Mouse (Mus musculus): Measurements from ENCODE around the gene Clk2. TPM values are rescaled to one million over a fixed set of nuclear protein-coding genes. Genes with fewer than 3 reads are reported as not detected.
A peak's percentile ranks its signal among the peaks of the same experiment; 100 is the strongest.

Clk2 gene
- polyA plus RNA-seq (2014; fragmentation: Nextera tagmentation; extraction: Ambion mirVana): 19.0 and 19.2 TPM in 2 replicates

DNA sequence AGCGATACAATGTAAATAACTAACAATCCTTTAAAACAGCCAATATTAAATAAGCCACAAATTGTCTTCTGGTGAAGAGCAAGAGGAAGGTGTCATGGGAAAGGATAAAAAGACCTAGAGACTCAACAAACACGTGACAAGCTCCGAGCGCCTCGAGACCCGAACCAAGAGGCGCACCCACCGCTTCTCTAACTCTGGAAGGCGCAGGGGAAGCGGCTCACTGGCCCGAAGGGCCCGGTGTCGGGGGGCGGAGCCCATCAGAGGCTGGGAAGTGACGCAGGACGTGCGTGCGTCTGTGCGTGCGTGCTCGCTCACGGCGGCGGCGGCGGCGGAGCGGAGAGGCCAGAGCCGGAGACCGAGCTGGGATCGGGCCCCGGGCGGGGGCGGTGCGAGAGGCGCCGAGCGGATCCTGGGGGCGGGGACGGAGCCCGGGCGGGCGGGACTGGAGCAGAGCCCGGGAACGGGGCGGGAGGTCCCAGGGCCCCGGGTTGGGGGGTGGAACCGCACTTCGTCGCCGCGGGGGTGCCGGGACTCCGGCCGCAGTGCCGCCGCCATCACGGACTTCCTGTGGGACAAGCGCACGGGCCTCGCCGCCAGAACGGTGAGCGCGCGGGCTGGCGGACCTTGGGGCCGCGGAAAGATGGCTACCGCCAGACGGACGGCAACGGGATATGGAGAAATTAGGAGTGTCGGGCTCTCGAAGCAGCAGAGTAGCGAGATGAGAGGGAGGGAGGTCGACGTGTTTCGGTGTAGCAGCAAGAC is at the start of gene Clk2:
Clk2 (plus strand) TSS at position 290 of the 762 bp plus-strand sequence.
- under 1% methylated on average over 57 of the region's 79 CpGs for WGBS
- Histone ChIP-seq H3K27me3 (ENCODE audit: control insufficient read depth, insufficient read depth, low read length) (no peaks in the 10 kb centered on the region), H3K36me3 (replicated peaks; ENCODE audit: control insufficient read depth, insufficient read depth) (peaks cover 30% of the 10 kb centered on the region), H3K27ac (peak within 1 kb of the TSS; percentile 95), H3K9me3 (ENCODE audit: control insufficient read depth, low read length) (no peaks in the 10 kb centered on the region), H3K4me3 (replicated peaks; ENCODE audit: low read length) (peak within 1 kb of the TSS; percentile 97), H3K4me1 (replicated peaks; ENCODE audit: control insufficient read depth, insufficient read depth, low read length) (peaks cover 20% of the 10 kb centered on the region; the same call in 1 of the 2 replicates), H3K4me2 (replicated peaks) (peak within 1 kb of the TSS; percentile 83), H3K9ac (peak within 1 kb of the TSS; percentile 96)
- ATAC-seq (ENCODE audit: low FRiP score) (peak; percentile 96), DNase-seq (ENCODE audit: low spot score) (peak; percentile 94)

DNA sequence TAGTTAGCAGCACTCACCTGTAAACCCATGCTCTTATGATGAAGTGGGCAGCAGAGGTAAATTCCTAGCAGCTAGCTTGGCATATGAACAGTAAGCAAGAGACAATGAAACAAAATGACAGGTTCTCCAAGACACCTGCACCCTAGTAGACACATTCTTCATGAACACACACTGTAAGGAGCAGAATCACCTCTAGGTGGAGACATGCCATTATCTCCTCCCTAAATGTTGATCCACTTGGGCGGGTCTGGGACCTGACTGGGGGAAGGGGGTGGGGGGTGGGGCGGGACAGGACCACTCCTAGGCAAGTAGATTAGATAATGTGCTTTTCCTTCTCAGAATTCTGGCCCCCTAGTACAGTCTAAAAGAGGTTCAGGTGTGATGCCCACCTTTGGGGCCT is 49.1 kb upstream of the Clk2 start:
- Histone ChIP-seq H3K36me3 (replicated peaks; ENCODE audit: control insufficient read depth, insufficient read depth) (no peaks in the 10 kb centered on the region), H3K9ac (no peak overlapping the region), H3K9me3 (ENCODE audit: control insufficient read depth, low read length) (no peaks in the 10 kb centered on the region), H3K4me3 (replicated peaks; ENCODE audit: low read length) (no peak overlapping the region), H3K27ac (no peak overlapping the region), H3K27me3 (ENCODE audit: control insufficient read depth, insufficient read depth, low read length) (no peaks in the 10 kb centered on the region), H3K4me1 (replicated peaks; ENCODE audit: control insufficient read depth, insufficient read depth, low read length) (no peaks in the 10 kb centered on the region), H3K4me2 (replicated peaks) (no peak overlapping the region)
- ATAC-seq (ENCODE audit: low FRiP score): no peak
- WGBS: 22% methylated on average over 2 of the region's 2 CpGs
- no peak for DNase-seq (ENCODE audit: low spot score)

DNA sequence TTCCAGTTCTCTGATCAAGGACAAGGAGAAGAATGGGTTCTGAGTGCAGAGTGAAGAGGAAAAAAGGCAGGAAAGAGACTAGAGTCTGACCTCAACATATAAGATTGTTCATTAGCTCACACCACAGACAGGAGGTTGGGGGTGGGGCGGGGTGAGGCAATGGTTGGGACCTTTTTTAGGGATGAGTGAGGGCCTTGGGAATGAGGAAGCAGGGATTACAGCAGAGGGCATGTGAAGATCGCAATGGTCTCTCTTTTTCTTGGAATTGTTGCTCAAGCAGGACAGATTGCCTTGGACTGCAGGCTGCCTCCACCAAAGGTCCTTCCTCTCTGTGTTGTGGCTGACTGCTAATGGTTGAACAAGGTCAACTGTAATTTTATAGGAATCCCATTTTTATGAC is 41.3 kb upstream of the Clk2 start:
- no peaks in the 10 kb centered on the region for H3K27me3 ChIP-seq (ENCODE audit: control insufficient read depth, insufficient read depth, low read length)
- no peak overlapping the region for H3K4me3 ChIP-seq (replicated peaks; ENCODE audit: low read length)
- H3K27ac ChIP-seq: no peak overlapping the region
- 80% methylated on average over 2 of the region's 2 CpGs for WGBS
- no peak overlapping the region for H3K9ac ChIP-seq
- H3K4me1 ChIP-seq (replicated peaks; ENCODE audit: control insufficient read depth, insufficient read depth, low read length): no peaks in the 10 kb centered on the region
- ATAC-seq (ENCODE audit: low FRiP score) (no peak), DNase-seq (ENCODE audit: low spot score) (no peak)
- no peak overlapping the region for H3K4me2 ChIP-seq (replicated peaks)
- no peaks in the 10 kb centered on the region for H3K9me3 ChIP-seq (ENCODE audit: control insufficient read depth, low read length)
- H3K36me3 ChIP-seq (replicated peaks; ENCODE audit: control insufficient read depth, insufficient read depth): no peaks in the 10 kb centered on the region

DNA sequence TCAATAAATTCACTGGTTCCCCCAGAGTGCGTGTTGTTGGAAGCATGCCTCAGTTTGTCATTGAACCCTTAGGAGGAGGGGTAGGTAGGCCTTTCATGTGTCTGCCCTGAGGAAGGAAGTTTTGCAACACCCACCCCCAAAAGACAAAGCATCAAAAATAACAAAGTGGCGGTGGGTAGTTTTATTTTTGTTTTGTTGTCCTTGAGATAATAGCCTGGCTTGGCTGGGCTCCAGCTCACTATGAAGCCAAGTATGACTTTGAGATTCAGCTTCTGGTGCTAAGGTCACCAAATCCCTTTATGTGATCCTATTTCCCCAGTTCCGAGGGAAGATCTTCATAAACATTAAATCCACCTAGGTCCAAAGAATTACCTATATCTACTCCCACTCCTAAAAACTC is 40.4 kb upstream of the Clk2 start:
- Histone ChIP-seq H3K4me3 (replicated peaks; ENCODE audit: low read length) (no peak overlapping the region), H3K4me1 (replicated peaks; ENCODE audit: control insufficient read depth, insufficient read depth, low read length) (no peaks in the 10 kb centered on the region), H3K36me3 (replicated peaks; ENCODE audit: control insufficient read depth, insufficient read depth) (no peaks in the 10 kb centered on the region), H3K9me3 (ENCODE audit: control insufficient read depth, low read length) (no peaks in the 10 kb centered on the region), H3K27ac (no peak overlapping the region), H3K4me2 (replicated peaks) (no peak overlapping the region), H3K9ac (no peak overlapping the region), H3K27me3 (ENCODE audit: control insufficient read depth, insufficient read depth, low read length) (no peaks in the 10 kb centered on the region)
- no peak for ATAC-seq (ENCODE audit: low FRiP score)
- no peak for DNase-seq (ENCODE audit: low spot score)
- 77% methylated on average over 3 of the region's 3 CpGs for WGBS

DNA sequence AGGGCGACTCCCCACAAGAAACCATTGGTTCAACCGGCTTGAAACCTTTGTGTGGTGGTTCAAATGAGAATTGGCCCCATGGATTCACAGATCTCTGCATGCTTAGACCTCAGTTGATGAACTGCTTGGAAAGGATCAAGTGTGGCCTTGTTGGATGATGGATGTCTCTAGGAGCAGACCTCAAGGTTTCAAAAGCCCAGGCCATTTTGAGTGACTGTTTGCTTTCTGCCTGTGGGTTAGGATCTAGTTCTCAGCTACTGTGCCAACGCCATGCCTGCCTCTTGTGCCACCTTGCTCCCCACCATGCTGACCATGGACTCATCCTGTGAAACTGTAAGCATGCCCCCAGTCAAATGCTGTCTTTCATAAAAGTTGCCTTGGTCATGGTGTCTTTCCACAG is 38.6 kb upstream of the Clk2 start:
- DNase-seq (ENCODE audit: low spot score): no peak
- 91% methylated on average over 3 of the region's 3 CpGs for whole genome bisulfite sequencing
- H3K4me2 ChIP-seq (replicated peaks): no peak overlapping the region
- no peak overlapping the region for H3K9ac ChIP-seq
- no peaks in the 10 kb centered on the region for H3K9me3 ChIP-seq (ENCODE audit: control insufficient read depth, low read length)
- no peaks in the 10 kb centered on the region for H3K4me1 ChIP-seq (replicated peaks; ENCODE audit: control insufficient read depth, insufficient read depth, low read length)
- no peak for ATAC-seq (ENCODE audit: low FRiP score)
- no peaks in the 10 kb centered on the region for H3K36me3 ChIP-seq (replicated peaks; ENCODE audit: control insufficient read depth, insufficient read depth)
- H3K27ac ChIP-seq: no peak overlapping the region
- no peak overlapping the region for H3K4me3 ChIP-seq (replicated peaks; ENCODE audit: low read length)
- H3K27me3 ChIP-seq (ENCODE audit: control insufficient read depth, insufficient read depth, low read length): no peaks in the 10 kb centered on the region

DNA sequence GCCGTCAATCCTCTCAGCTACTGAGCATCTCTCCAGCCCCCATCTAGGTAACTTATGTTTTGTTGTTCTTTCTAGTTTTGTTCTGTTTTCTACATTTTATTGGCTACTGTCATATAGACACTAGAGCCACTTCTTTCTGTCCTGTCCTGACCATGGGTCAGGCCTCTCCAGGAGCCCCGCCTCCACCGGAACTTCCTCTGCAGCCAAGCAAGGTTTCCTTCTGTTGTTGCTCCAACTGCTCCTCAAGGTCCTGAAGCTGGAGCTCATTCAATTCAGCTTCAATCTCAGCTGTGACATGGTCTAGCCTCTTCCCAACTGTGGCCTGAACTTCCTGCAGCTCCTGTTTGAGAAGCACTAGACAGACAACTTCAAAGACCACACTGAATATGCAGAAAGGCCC is 34.7 kb upstream of the Clk2 start:
- H3K27me3 ChIP-seq (ENCODE audit: control insufficient read depth, insufficient read depth, low read length): no peaks in the 10 kb centered on the region
- no peak overlapping the region for H3K9ac ChIP-seq
- no peak overlapping the region for H3K4me2 ChIP-seq (replicated peaks)
- H3K36me3 ChIP-seq (replicated peaks; ENCODE audit: control insufficient read depth, insufficient read depth): no peaks in the 10 kb centered on the region
- H3K27ac ChIP-seq: no peak overlapping the region
- no peak for DNase-seq (ENCODE audit: low spot score)
- H3K9me3 ChIP-seq (ENCODE audit: control insufficient read depth, low read length): no peaks in the 10 kb centered on the region
- ATAC-seq (ENCODE audit: low FRiP score): no peak
- 92% methylated on average over 3 of the region's 3 CpGs for WGBS
- H3K4me1 ChIP-seq (replicated peaks; ENCODE audit: control insufficient read depth, insufficient read depth, low read length): no peaks in the 10 kb centered on the region
- H3K4me3 ChIP-seq (replicated peaks; ENCODE audit: low read length): no peak overlapping the region

DNA sequence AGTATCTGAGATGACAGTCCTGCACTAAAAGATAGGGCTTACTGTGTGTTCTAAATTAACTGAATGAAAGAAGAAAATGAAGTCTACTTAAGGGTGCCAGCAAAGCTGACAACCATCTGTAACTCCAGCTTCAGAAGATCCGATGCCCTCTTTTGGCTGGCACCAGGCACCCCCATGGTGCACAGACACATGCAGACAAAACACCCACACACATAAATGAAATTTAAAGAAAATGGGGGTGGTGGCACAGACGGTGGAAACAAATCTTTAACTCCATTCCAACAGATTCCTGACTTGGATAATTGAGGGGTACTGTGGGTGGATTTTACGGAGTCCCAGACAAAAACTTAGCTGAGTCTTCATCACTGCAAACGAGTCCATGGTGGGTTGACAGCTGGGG is 32.8 kb upstream of the Clk2 start:
- WGBS: 44% methylated on average over 4 of the region's 4 CpGs
- Histone ChIP-seq H3K4me3 (replicated peaks; ENCODE audit: low read length) (0 out of 2 replicates have a peak overlapping the region, but pooled peaks have one; percentile 27), H3K9me3 (ENCODE audit: control insufficient read depth, low read length) (no peaks in the 10 kb centered on the region), H3K4me1 (replicated peaks; ENCODE audit: control insufficient read depth, insufficient read depth, low read length) (no peaks in the 10 kb centered on the region), H3K4me2 (replicated peaks) (peak overlapping the region; percentile 60), H3K36me3 (replicated peaks; ENCODE audit: control insufficient read depth, insufficient read depth) (no peaks in the 10 kb centered on the region), H3K27me3 (ENCODE audit: control insufficient read depth, insufficient read depth, low read length) (no peaks in the 10 kb centered on the region), H3K9ac (peak overlapping the region; percentile 55; the same call in 1 of the 2 replicates), H3K27ac (no peak overlapping the region)
- ATAC-seq (ENCODE audit: low FRiP score) (no peak), DNase-seq (ENCODE audit: low spot score) (no peak)

DNA sequence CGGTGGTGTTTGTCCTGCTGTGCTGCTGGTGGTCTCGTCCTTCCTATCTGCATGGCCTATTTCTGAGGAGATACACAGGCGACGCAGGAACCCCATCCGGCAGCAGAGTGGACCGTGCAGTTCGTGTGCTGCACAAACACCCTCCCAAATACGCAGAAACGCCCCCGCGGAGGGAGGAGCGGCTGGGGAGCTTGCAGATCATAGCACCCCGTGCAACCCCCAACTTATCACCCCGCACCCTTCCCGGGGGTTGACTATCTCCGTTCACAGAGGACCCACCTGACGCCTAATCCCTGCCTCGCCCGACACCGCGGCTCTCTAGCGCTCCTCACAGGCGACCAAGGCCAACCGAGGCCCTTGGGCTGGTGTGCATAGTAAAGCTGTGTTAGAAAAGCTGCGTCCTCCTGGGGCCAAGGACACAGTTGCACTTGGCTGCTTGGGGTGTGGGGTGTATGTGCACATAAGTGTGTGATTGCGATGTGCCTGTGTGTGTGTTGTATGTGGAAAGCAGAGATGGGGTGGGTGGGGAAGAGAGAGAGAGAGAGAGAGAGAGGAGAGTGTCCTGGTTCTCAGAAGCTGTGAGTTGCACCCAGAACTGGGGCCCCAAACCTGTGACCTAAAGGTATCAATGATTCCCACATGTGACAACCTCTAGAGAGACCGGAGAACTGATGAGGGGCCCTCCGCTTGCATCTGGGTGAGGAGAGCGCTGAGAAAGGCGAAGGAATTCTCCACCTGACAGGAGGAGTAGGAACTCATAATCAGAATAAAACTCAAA is 32.1 kb upstream of the Clk2 start:
- WGBS: 20% methylated on average over 28 of the region's 30 CpGs
- Histone ChIP-seq H3K4me2 (replicated peaks) (peak overlapping the region; percentile 60), H3K36me3 (replicated peaks; ENCODE audit: control insufficient read depth, insufficient read depth) (no peaks in the 10 kb centered on the region), H3K27ac (no peak overlapping the region), H3K9ac (peak overlapping the region; percentile 55; the same call in 1 of the 2 replicates), H3K4me1 (replicated peaks; ENCODE audit: control insufficient read depth, insufficient read depth, low read length) (no peaks in the 10 kb centered on the region), H3K9me3 (ENCODE audit: control insufficient read depth, low read length) (no peaks in the 10 kb centered on the region), H3K27me3 (ENCODE audit: control insufficient read depth, insufficient read depth, low read length) (no peaks in the 10 kb centered on the region), H3K4me3 (replicated peaks; ENCODE audit: low read length) (peak overlapping the region; percentile 27)
- no peak for ATAC-seq (ENCODE audit: low FRiP score)
- DNase-seq (ENCODE audit: low spot score): no peak

DNA sequence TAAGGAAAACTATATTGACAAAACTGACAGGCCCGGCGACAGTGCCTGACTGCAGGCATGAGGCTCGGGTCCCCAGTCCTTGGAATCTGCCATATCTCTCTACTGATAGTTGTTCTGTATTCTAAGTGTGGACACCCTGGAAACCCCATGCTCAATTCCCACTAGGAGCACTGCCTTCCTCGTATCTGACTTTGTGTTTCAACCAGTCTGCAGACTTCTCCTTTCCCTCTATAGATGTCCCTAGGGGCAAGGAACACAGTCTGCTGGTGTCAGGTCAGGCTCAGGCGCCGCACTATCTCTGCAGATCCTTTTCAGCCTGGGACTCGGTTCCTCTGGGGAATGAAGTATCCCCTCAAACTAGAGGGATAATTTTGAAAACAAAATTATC is 31.5 kb upstream of the Clk2 start:
- H3K27ac ChIP-seq: no peak overlapping the region
- H3K36me3 ChIP-seq (replicated peaks; ENCODE audit: control insufficient read depth, insufficient read depth): no peaks in the 10 kb centered on the region
- WGBS: 81% methylated on average over 7 of the region's 7 CpGs
- no peaks in the 10 kb centered on the region for H3K4me1 ChIP-seq (replicated peaks; ENCODE audit: control insufficient read depth, insufficient read depth, low read length)
- no peak for DNase-seq (ENCODE audit: low spot score)
- no peaks in the 10 kb centered on the region for H3K27me3 ChIP-seq (ENCODE audit: control insufficient read depth, insufficient read depth, low read length)
- no peak overlapping the region for H3K4me2 ChIP-seq (replicated peaks)
- no peak overlapping the region for H3K9ac ChIP-seq
- no peaks in the 10 kb centered on the region for H3K9me3 ChIP-seq (ENCODE audit: control insufficient read depth, low read length)
- ATAC-seq (ENCODE audit: low FRiP score): no peak
- no peak overlapping the region for H3K4me3 ChIP-seq (replicated peaks; ENCODE audit: low read length)
